Mouse (Mus musculus): ENCODE measurements around the gene Ifi35.
"Not testable (repeated sequence)": the region's sequence is repeated elsewhere in the genome, so short reads cannot be mapped to it uniquely, and the experiment has no call there.

Gene Ifi35

GRCm38 (mm10) chr11:101468731-101469130, 20.5 kb downstream of the Ifi35 start:
- DNase-seq (ENCODE audit: low spot score) = peak; percentile 25

- DNase-seq (ENCODE audit: low spot score) = peak; percentile 1
Observed at GRCm38 (mm10) chr11:101469155-101469554, 20.9 kb downstream of the Ifi35 start.

- DNase-seq (ENCODE audit: low spot score) = peak; percentile 3
Observed at GRCm38 (mm10) chr11:101470206-101470605, 22.0 kb downstream of the Ifi35 start.

GRCm38 (mm10) chr11:101471926-101472325, 23.7 kb downstream of the Ifi35 start:
- DNase-seq (ENCODE audit: low spot score) = no peak

DNA sequence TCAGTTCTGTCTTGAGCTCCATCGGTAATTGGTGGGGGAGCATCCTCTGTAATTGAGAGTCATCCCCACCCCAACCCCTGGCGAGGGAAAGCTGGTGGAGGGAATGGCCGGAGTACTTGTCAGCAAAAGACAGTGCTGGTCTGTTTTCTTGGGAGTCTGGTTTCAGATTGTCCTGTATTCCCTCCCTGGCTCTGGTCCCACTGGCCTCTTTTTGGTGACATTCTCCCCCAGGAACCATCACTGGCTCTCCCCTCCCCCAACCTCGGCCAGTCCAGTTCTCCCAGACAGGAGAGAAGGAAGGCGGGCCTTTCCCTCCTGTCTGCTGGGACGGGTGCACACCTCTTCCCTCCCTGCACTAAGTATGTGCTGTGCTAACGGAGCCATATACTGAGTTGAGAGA, 24.1 kb downstream of the Ifi35 start:
- DNase-seq (ENCODE audit: low spot score) = no peak

DNA sequence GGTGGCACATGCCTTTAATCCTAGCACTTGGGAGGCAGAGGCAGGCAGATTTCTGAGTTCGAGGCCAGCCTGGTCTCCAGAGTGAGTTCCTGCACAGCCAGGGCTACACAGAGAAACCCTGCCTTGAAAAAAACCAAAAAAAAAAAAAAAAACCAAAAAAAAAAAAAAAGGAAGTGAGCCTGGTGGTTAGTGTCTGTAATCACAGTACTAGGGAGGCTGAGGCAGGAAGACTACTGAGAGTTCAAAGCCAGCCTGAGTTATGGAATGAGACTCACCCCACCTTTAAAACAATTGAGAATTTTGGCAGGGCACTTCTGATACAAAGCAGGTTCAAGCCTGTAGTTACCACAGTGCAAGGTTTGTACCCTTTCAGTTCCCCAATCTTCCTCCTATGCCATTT, 25.5 kb downstream of the Ifi35 start:
- DNase-seq (ENCODE audit: low spot score) = not testable (repeated sequence)

GRCm38 (mm10) chr11:101474298-101474697, 26.1 kb downstream of the Ifi35 start:
- no peak for DNase-seq (ENCODE audit: low spot score)

- not testable (repeated sequence) for DNase-seq (ENCODE audit: low spot score)
Observed at GRCm38 (mm10) chr11:101476361-101476760, 28.2 kb downstream of the Ifi35 start.

- DNase-seq (ENCODE audit: low spot score) = no peak
Observed at GRCm38 (mm10) chr11:101477194-101477551, 29.0 kb downstream of the Ifi35 start.

DNA sequence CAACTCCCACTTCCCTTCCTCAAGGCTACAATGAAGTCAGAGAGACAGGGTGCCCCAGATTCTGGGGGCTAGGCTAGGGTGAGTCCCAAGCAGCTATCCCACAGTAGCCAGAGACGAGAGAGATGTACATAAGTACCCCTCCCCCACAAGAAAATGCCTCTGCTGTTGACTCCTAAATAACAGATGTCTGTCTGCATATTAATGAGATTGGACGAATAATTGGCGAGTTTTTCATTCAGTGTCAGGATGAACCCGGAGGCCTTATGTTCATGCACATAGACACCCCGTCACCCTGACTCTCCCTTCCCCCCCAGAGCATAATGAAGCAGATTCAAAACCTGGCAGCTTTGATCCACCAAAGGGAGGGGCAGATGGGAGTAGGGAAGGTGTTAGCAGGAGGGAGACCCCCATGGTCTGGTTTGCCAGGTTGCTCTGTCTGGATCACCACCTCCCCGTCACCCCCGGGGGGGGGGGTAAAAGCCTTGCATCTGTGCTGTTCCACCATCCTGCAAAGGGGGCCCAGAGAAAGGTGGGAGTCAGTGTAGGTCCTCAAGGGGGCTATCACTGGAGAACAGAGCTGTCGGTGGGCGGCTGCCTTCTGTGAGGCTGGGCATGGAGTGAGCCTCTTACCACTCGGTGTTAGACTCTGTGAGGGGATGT, 29.5 kb downstream of the Ifi35 start:
- no peak for DNase-seq (ENCODE audit: low spot score)

DNA sequence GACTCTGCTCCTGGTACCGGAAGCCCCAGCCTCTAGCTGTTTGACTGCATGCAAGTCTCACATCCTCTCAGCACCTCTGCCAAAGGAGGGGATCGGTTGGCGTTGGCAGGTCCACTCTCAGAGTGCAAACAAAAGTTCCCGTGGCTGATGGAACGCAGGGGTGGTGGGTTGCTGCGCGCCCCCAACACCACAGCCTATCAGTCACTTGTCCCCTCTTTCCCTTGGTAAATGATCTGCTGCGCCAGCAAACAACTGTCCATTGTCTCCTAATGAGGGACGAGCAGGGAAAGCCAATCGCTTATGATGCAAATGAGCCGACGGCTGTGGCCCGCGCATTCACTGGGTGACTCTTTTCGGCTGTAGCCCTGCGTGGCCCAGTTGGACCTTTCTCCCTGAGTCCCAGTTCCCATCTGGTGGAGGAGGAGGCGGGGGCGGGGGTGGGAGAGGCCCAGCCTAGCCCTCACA, 31.0 kb downstream of the Ifi35 start:
- DNase-seq (ENCODE audit: low spot score) = no peak

- DNase-seq (ENCODE audit: low spot score) = peak; percentile 89
Observed at GRCm38 (mm10) chr11:101480912-101481311, 32.7 kb downstream of the Ifi35 start.

DNA sequence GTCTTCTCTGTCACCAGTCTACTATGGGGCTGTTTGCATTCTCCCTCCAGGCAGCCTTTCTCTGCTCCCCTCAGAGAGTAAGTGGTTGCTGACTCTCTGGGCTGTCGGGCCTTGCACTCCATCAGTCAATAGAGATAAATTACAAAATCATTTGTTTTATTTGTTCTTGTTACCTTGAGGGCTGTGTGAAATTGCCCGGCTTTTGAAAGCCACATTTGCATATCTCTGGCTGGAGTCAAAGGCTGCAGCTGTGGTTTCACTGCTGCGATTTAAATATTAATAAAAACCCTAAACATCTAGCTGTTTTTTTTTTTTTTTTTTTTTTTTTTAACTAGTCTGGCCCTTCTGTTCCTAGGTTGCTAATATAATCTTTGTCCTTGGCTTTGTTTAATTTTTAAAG, 35.6 kb downstream of the Ifi35 start:
- no peak for DNase-seq (ENCODE audit: low spot score)

GRCm38 (mm10) chr11:101484245-101484644, 36.0 kb downstream of the Ifi35 start:
- no peak for DNase-seq (ENCODE audit: low spot score)

GRCm38 (mm10) chr11:101484814-101485213, 36.6 kb downstream of the Ifi35 start:
- DNase-seq (ENCODE audit: low spot score) = peak; percentile 48

GRCm38 (mm10) chr11:101485509-101486028, 37.4 kb downstream of the Ifi35 start:
- peak; percentile 71 for DNase-seq (ENCODE audit: low spot score)

DNA sequence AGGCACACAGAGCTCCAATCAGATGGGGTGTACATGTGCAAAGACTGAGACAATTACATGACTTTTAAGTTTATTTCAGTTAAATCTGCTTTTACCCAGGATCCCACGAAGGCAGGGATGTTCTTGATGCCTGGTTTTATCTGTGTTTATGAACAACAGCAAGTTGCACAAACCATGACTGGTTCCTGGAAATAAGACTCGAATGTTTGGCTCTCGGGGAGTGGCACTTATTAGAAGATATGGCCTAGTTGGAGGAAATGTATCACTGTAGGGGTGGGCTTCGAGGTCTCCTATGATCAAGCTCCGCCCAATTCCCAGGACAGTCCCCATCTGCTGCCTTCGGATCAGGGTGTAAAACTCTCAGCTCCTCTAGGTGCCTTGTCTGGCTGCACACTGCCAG, 37.9 kb downstream of the Ifi35 start:
- DNase-seq (ENCODE audit: low spot score) = no peak

DNA sequence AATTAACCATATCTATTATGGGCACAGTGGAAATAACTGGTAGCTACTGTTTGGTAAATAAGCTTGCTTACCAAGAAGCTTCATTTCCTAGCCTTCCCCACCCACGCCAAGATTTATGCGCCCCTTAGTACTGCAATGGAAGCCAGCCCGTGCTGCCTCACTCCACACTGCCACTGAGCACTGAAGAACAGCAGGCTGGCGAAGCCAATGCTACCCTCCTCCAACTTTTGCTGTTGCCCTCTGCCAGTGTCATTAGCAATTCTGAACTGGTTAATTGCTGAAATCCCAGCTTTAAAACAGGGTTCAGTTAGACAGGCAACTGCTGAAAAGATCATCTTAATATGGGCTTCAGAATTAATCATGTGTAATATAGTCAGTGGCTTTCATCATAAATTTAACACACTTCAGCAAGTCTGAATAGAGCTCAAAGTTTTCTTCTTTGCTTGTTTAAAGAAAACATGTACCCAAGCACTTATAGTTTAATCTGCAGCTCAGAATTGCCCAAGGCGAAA, 58.1 kb downstream of the Ifi35 start:
- DNase-seq (ENCODE audit: low spot score) = no peak

GRCm38 (mm10) chr11:101507090-101507489, 58.9 kb downstream of the Ifi35 start:
- no peak for DNase-seq (ENCODE audit: low spot score)
